Mouse (Mus musculus) megakaryocyte progenitor cell, adult 5-6 weeks (primary cell): ENCODE results near the gene Tbc1d22a. TPM values are rescaled to one million over a fixed set of nuclear protein-coding genes. Genes with fewer than 3 reads are reported as not detected.

Experiments
- ATAC-seq: replicated peaks from 2 replicates; pipeline ENCODE4 v1.8.0; 2016; ENCODE audit warnings: mild to moderate bottlenecking, moderate TSS enrichment, inconsistent platforms; ENCODE audit not compliant: poor library complexity
- total RNA-seq, 2 experiments: library from RNA; stranded (forward) in 1 of 2; stranded (reverse) in 1 of 2; fragments of 157-497, 149-512 nt in 1 of 2; fragments of 200-1000 nt in 1 of 2; gene quantifications; 2 replicates each; pipeline versions ENCODE4 v1.2.3 to v1.2.4; 2015 to 2017

Tbc1d22a gene
- total RNA-seq, 2 experiments from 2014 or later, result 12.6 to 17.3 TPM

DNA sequence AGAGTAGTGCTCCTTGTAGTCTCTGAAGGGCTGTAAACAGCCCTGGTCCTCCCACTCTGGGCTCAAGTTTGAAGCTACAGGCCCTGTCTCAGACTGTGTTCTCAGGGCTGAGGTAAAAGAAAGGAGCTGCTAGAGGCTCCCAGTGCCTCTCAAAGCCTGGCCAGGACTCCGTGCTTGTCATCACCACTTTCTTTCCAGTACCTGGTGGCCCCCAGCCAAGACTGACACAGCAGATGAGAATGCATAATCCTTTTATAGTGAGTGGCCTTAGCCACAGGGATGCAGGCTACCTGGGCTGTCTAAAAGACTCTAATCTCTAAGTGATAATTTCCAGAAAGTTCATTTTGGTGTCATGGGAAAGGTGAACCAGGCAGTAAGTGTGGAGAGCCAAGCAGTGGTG is 54.3 kb downstream of the Tbc1d22a start:
- no peak for ATAC-seq

DNA sequence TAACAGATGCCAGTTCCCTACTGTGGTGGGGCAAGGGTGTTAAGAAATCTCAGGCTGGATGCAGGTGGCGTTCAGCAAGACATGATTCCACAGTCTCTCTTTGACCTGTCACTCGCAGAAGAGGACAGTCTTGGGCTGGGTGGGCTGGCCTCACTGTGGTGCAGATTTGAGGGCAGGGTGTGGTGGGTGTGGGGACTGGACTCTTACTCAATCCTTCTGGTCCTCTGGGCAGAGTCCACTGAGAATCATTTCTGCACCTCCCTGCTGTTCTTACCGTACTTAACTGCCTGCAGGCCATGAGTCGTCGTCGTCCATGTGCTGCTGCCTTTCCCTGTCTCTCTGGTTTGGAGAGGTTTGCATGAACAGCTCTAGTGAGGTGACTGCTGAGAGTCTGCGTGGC is 61.5 kb downstream of the Tbc1d22a start:
- ATAC-seq, result peak; percentile 27; the same call in 1 of the 2 replicates

DNA sequence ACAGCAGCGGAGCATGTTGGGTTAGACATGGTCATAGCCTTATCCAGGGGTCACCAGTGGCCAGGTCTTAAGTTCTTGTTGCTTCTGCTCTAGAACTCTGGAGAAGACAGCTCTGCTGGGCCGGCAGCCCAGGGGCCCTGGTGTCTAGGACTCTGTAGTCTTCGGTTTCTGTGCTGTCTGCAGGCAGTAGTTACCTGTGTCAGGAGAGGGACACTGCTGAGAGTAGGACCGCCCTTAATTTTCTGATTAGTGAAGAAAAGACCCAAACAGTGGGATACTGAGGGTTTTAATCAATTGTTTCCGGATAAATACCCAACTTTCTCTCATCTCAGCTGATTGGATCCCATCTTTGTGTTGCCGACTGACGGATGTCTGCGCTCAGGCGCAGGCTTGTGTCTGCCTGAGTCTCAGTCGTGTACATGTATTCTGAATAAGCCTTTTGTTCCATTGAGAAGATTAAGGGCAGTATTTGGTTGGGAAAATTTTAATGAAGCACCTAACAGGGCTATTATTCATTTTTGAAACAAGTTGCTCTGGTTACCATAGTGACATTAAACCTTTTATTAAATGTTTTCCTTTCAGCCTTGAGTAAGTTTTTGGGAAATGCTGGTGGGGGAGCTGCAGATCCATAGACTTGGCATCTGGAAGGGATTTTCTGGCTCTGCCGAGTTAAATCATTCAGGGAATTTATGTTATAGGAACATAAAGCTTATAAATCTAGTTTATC is 62.4 kb downstream of the Tbc1d22a start:
- ATAC-seq, result no peak

DNA sequence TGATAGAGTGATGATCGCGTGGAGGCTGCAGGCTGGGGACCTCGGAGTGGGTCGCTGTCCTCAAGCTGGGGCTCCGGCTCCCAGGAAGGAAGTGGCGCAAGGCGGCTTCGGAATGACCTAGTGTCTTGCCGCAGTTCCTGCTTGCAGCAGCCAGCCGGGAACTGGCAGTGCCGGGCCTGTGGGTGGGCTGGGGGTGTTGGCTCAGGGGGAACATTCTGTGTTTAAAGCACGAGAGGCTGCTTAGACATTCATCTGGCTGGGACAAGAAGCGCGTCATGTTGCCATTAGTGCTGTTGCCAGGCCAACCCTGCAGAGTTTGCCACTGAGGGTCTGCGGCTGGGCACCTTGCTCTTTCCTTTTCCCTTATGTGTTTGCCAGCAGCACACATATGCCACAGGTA is 63.2 kb downstream of the Tbc1d22a start:
- ATAC-seq, result peak; percentile 58

DNA sequence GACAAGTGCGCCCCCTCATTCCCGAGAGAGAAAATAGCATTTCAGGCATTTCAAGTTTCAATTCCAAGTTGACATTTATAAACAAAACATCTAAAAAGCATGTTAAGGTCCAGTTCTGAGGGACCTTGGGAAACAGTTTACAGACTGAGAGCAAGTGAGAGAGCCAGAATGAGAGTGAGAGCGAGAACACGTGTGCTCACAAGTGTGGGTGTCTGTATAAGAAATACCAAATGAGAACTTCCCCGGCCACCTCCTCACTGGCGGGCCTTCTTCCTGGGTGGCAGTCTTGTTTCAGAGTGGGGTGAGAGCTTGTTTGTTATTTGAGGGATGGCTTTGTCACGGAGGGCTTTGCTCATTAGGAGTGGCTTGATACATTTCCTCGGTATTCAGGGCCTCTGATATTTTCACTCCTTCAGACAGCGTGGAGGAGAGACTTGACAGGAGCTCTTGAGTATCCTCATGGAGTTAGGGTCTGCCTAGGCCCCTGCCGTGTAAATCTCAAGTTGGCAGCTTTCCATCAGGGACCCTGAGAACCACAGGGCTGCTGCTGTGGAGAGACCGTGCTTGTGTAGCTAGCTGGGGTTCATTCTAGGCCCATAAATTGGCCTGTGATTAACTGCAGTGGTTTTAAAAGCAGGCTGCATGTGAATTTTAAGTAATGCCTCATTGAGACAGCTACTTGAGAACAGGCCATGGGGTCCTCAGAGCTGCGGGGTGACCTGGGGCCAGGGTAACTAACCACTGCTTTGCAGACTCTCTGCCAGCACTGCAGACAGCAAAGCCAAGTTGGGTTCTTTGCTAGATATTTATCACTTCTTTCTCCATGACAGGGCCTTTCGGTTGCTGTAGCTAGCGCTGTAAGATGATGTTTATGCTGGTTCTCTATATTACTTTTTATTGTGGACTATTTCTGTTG is 65.1 kb downstream of the Tbc1d22a start:
- ATAC-seq, result no peak

DNA sequence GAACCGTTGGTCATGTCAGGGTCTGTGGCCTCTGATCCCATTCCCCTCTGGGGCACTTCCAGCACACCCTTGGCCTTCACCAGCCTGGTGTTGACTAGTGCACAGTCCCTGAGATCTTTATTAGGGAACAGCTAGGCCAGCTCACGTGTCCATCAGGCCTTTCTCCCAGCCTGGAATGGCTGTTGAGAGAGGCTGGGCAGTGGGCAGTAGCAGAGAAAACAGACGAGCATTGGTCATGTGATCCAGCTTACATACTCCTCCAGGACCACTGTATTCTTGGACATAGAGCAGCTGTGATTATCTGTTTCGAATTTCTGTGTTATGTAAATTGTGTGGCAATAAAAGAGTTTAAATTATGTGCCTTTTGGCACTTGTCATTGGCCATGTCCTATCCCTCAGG is 65.9 kb downstream of the Tbc1d22a start:
- ATAC-seq, result no peak

DNA sequence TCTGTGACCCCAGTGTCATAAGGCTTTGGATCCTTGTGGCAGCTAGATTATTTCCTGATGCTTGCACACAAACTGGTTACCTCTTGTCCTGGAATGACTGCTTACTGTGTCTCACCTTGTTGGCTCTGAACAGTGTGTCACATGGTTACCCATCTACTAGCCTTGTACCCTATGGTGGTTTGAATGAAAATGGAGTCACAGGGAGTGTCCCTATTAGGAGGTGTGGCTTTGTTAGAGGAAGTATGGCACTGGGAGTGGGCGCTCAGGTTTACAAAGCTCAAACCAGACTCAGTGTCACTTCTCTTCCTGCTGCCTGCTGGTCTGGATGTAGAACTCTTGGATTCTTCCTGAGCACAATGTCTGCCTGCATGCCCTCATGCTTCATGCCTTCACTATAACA is 69.0 kb downstream of the Tbc1d22a start:
- peak; percentile 32; the same call in 1 of the 2 replicates for ATAC-seq

DNA sequence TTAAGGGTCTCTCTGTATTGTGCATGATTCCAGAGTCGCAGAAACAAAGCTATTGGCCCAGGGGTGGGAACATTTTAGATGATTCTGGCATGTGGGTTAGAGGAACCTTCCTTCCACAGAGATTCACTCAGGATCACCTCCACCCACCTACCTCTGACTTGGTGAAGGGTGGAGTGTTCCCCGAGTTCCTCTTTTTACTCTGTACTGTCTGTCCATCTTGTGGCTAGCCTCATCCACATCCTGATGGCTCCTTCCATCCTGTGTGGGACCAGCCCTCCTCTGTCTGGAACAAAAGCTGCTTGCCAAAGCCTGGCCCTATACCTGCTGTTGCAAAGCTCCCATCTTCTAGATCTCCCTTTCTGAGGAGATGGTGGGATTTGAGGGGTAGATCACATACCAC is 71.0 kb downstream of the Tbc1d22a start:
- ATAC-seq, result peak; percentile 73

DNA sequence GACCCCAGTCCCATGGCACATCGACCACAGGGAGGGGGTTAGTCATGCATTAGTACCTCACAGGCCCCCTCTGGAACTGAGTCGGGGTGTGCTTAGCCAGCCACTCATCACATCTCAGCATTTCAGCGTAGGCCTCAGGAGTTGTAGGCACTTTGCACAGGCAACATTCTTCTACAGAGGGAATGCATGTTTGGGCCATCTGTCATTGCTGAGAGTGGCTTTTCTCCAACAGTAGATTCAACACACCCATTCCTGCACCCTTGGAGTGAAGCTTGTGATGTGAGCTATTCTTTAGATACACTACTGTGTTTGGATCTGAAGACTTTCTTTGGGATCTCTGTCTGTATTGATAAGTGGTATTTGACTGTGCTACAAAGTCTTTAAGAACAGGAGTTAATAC is 75.8 kb downstream of the Tbc1d22a start:
- ATAC-seq, result no peak

DNA sequence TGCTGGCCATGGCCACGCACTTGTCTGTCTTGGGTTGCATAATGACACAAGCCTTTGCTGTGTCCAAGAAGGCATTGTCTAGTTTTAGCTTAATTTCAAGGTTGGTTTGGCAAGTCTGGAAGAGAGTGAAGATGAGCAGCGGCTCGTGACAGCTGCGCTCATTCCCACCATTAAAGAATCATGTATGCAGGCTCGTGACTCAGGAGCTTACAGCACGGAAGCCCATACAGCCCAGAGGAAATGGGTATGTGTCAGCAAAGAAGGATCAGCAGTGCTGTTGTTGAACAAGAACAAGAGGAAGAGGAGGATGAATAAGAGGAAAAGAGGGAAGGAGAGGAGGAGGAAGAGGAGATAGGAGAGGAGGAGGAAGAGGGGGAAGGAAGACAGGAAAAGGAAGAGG is 78.0 kb downstream of the Tbc1d22a start:
- ATAC-seq, result no peak

DNA sequence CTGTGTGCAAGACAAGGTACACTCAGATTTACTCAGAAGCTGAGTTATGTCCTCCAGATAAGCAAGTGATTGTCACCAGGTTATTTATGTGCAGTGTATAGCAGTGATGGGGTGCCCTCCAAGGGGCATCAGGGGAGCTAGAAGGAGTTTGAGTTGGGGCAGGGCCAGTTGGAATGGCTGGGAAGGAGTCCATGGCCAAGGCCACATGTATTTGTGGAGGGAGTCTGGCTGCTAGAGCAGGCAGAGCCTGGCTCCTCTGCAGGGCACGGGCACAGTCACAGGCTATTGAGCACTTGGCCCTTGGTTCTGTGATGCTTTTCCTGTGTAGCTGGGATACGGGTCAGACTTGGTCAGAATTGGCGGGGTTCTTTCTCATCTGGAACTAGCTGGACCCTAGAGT is 80.2 kb downstream of the Tbc1d22a start:
- no peak for ATAC-seq

DNA sequence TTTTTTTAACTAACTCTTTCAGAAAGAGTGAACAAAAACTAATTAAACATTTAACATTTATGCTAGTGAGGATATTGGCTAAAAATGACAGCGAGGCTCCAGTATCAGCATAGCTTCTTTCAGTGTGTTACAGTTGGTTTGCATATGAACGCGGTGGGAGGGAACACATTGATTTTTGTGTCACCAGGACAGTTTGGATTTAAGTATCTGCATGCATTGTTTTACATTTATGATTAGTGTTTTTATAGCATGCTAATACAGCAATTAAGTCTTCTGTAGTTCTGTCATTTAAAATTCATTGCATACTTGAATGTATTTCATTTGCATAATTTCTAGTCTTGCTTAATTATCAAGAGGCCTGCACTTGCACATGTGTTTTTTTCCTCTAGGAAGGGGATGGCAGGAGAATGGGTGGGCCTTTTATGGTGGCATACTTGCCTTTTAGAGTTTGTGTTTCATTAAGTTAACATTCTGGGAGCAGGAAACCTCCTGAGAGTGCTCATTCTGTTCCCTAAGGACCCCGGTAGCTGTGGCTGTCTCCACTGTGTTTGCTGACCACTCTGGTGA is 81.5 kb downstream of the Tbc1d22a start:
- ATAC-seq, result no peak

DNA sequence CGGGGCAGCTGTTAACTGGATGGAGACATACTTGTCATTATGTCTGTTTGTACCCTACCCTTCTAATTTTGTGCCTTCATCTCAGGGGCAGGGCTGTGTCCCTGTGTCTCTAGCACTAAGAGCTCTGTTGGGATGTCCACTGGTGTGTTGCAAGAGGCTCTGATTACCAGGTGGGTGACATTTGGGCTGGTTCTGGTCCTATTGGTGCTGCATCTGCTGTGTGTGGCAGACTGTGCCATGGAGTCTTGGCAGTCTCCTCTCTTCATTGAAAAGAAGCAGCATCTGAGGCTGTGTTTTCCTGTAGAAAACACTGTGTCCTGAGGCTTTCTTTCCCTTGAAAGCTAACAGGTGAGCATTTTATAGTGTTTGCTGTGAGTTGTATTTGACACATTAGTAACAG is 83.0 kb downstream of the Tbc1d22a start:
- no peak for ATAC-seq

DNA sequence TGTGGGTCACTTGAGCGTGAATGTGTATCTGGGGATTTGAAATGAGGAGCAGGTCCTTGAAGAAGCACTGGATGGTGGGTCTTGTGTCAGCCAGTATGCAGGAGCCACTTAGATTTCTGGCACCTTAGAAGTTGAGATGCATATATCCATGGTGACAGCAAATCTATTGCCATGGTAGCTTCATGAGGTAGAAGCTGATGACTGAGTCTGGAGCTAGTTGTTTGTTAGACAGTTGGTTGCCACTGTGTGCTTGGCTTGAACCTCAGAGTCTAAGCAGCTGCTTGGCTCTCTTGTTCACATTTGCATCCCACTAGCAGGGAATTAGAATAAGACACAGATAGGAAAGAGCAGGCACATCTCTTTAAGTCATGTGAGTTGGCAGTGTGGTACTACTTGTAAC is 89.6 kb downstream of the Tbc1d22a start:
- ATAC-seq, result no peak

DNA sequence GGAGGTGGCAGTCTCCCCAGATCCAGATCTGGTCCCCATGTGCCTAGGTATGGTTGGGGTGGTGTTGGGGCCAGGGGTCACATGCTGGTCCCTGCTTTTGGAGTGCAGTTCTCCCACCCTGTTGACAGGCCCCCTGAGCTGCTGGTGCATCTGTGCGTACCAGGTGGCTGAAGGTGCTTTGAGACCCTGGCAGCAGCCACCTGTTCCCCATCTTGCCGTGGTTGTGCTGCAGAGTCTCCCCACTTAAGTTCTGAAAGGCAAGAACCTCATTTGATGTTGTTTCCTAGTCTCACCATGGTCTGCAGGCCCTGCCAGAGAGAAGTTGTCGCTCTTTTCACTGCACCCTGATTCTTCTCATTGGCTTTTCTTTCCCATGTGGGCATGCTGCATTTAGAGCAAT is 90.6 kb downstream of the Tbc1d22a start:
- no peak for ATAC-seq

DNA sequence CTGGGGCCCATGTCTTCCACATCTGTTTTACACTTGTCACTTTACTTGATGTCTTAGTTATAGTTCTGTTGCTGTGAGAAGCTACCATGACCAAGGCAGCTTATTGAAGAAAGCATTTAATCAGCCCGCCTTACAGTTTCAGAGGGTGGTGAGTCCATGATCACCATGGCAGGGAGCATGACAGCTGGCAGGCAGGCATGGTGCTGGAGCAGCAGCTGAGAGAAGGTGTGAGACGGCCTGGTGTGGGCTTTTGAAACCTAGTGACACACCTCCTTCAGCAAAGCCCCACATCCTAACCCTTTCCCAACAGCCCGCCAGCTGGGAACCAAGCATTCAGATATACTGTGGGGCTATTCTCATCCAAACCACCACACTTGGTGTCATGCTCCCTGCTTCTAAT is 91.0 kb downstream of the Tbc1d22a start:
- ATAC-seq, result no peak

DNA sequence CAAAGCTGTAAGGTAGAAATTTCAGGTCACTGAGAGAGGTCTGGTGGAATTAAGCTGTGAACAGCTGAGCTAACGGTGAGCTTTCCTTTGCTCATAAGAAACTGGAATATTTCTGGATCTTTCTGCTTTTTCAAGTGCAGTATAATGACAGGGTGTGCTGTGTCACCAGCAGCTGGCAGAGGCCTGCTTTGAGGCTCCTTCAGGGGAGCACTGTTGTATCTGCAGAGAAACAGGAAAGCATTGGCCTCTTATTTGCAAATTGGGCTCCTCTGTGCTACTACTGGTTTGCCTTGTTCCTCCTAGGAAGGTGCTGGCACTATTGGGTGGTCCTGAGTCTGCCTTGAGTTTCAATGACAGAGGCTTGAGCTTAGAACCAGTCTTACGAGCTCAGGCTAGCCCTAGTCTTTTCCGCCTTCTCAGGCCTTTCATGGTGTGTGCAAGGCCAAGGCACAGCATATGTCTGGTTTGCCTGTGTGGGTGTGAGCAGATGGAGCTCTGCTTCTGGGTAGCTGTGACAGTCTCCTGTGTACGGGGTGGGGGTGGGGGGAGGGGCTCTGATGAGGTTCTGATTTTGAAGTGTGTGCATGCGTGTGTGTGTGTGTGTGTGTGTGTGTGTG is 95.1 kb downstream of the Tbc1d22a start:
- ATAC-seq, result no peak

DNA sequence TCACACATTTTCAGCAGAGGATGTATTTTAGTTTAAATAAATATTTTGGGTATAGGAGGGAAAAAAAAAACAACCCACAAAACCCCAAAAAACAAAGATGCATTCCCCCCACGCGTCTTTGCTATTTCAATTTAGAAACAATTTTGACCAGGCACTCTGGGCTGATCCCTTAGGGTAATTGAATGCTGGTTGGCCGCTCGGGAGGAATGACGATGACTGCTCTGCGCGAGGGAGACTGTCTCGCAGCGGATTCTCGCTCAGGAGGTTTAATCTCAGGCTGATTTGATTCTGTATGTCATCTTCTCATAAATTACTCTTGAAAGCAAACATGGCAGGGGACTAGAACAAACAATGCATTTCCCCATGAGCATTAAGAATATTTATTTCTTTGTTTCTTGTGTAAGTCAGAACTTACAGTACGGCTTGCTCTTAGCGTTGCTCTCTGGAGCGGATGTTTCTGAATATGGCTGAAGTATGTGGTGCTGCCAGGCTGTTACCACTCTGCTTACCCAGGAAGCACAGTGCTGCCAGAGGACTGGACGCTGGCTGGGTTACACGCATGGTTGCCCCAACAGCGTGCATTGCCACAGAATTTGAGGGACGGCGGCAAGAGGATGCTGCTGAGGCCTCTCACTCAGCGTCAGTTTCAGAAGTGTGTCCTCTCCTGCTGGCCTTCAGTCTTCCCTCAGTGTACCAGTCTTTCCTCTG is 106.7 kb downstream of the Tbc1d22a start:
- no peak for ATAC-seq

DNA sequence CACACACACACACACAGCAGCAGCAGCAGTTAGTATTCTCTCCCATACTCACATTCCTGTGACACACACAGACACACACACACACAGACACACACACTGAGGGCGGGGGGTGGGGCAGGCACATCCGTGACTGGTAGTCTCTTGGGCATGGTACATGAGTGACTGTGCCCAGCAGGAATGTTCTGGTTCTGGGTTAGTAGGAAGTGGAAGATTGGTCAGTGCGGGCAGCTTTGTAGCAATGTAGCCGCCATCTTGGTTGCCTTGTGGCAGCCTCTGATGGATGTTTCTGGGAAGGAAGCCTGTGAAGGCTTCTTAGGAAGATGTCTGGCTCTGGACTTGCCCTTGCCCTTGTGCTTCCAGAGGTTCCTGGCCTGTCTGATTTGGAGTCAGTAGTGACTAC is 112.1 kb downstream of the Tbc1d22a start:
- ATAC-seq, result no peak

DNA sequence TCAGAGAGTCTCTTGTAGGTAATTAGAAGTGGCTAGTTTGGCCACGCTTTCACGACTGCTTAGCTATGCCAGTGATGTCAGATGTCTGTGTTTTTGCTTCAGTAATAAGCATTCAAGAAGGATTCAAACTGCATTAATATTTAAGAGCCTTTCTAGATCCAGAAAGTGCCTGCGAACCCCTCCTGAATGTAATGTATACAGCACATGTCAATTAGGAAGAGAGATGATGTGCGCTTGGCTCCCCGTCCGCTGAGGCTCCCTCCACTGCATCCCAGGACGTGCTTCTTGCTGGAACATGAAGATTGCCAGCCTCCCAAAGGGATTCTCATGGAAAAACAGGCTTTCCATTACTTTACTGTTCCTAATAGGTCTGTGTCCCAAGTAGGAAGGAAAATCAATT is 115.7 kb downstream of the Tbc1d22a start:
- ATAC-seq, result no peak

DNA sequence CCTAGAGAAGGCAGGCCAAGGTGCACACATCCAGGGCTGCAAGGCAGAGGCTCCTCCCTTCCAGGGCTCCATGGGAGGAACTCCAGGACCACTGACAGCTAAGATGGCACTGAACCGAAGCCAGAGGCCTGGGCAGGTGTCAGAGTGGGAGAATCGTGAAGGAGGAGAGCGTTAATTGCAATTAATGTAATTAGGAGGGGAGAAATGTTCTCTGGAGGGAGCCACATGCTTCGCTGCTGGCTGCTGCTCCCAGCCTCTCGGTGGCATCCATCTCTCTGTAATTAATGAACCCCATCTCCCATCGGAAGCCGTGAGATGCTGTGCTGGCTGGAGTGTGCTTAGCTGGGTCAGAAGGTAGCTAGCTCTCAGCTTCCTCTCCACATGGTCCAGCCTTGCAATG is 116.2 kb downstream of the Tbc1d22a start:
- ATAC-seq, result no peak
